Mouse (Mus musculus): ENCODE results near the gene Pappa2. TPM values are rescaled to one million over a fixed set of nuclear protein-coding genes. Genes with fewer than 3 reads are reported as not detected.

Gene Pappa2
- polyA plus RNA-seq, 1 experiment from 2014 or later: 0.58 TPM

DNA sequence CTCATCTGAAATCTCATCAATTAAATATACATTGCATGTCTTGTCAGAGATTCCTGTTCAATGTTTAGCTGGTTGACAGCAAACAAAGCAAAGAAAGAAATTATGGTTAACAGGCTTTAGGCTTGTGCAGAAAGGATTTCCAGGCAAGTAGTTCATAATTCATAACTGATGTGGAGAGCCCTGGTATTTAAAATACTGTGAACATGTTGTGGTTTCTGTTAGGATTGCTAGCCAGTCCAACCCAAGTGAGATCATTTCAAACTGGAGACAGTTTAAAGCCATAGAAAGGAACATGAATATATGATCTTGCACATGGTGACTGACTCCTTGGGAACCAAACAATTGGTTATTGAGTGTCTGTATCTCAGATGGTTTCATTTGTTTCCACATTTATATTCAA, 152.4 kb downstream of the Pappa2 start:
- H3K27me3 ChIP-seq (ENCODE audit: control insufficient read depth, insufficient read depth, low read depth, low read length): no peaks in the 10 kb centered on the region
- no peaks in the 10 kb centered on the region for H3K9me3 ChIP-seq (replicated peaks; ENCODE audit: control insufficient read depth, low read length, poor library complexity, severe bottlenecking)
- H3K4me1 ChIP-seq (ENCODE audit: control insufficient read depth, insufficient read depth, low read length): no peaks in the 10 kb centered on the region
- no peaks in the 10 kb centered on the region for H3K36me3 ChIP-seq (ENCODE audit: control insufficient read depth, insufficient read depth, low read length)
- no peak overlapping the region for H3K4me3 ChIP-seq (ENCODE audit: low read depth, low read length)
- no peak overlapping the region for H3K9ac ChIP-seq (ENCODE audit: low read depth, low read length)
- no peak for ATAC-seq
- no peak overlapping the region for H3K27ac ChIP-seq (ENCODE audit: low read length)
- no peak overlapping the region for H3K4me2 ChIP-seq (ENCODE audit: low read length)

DNA sequence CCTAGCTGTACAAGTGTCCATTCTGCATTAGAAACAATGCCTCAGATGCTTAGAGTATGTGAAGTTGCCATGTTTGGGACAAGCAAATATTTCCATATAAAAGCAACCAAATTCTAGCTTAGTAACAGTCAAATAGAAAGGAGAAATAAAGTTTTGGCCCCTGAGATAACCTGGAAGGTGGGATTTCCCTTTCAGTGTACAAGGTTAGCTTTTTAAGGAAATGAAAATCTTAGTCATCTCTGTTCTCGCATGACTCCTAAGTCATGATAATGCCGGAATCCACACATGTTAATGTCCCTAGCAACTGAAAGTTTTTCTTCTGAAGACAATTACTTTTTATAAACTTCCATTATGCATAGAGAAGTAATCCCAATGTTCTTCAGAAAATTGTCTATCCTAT, 160.6 kb downstream of the Pappa2 start:
- Histone ChIP-seq H3K4me1 (ENCODE audit: control insufficient read depth, insufficient read depth, low read length) (no peaks in the 10 kb centered on the region), H3K27me3 (ENCODE audit: control insufficient read depth, insufficient read depth, low read depth, low read length) (no peaks in the 10 kb centered on the region), H3K36me3 (ENCODE audit: control insufficient read depth, insufficient read depth, low read length) (no peaks in the 10 kb centered on the region), H3K9ac (ENCODE audit: low read depth, low read length) (no peak overlapping the region), H3K4me2 (ENCODE audit: low read length) (no peak overlapping the region), H3K9me3 (replicated peaks; ENCODE audit: control insufficient read depth, low read length, poor library complexity, severe bottlenecking) (no peaks in the 10 kb centered on the region), H3K4me3 (ENCODE audit: low read depth, low read length) (no peak overlapping the region), H3K27ac (ENCODE audit: low read length) (no peak overlapping the region)
- ATAC-seq: no peak
- WGBS: 57% methylated on average over 2 of the region's 2 CpGs

DNA sequence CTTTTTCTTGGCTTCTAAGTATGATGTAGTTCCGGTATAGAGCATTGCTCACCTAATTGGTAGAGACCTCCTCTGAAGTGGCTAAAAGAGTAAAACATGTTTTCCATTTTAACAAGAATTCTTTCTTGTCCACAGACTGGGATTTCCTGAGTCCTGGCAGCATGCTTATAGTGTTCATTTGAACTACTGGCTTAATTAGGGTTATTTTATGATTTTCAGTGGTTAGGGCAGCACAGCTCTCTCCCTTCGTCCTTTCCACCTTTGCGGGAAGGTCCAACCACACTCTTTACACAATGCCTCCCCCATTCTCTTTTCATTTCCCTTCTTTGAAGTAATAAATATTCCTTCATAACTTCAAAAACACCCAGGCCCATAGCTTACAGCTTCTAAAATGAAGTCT, 163.8 kb downstream of the Pappa2 start:
- WGBS: 84% methylated on average over 3 of the region's 3 CpGs
- Histone ChIP-seq H3K4me3 (ENCODE audit: low read depth, low read length) (no peak overlapping the region), H3K36me3 (ENCODE audit: control insufficient read depth, insufficient read depth, low read length) (no peaks in the 10 kb centered on the region), H3K4me2 (ENCODE audit: low read length) (no peak overlapping the region), H3K4me1 (ENCODE audit: control insufficient read depth, insufficient read depth, low read length) (no peaks in the 10 kb centered on the region), H3K9me3 (replicated peaks; ENCODE audit: control insufficient read depth, low read length, poor library complexity, severe bottlenecking) (no peaks in the 10 kb centered on the region), H3K27ac (ENCODE audit: low read length) (no peak overlapping the region), H3K9ac (ENCODE audit: low read depth, low read length) (no peak overlapping the region), H3K27me3 (ENCODE audit: control insufficient read depth, insufficient read depth, low read depth, low read length) (no peaks in the 10 kb centered on the region)
- no peak for ATAC-seq

DNA sequence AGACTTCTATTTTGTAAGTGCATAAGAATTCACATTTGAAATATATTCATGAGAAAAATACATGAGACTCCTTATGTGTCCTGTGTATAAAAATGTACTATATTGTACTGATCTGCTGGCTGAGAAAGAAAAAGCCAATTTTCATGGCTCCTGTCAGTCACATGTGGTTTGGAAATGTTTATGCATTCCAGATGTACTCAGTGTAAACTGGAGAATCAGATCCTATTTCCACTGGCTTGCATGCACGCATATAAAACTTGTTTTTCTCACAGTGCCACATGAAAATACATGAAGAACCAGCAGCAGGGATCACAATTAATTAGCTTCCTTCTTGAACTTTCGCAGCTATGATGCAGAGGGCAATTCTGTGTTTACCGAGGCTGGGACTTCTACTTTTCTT, 168.4 kb downstream of the Pappa2 start:
- H3K36me3 ChIP-seq (ENCODE audit: control insufficient read depth, insufficient read depth, low read length): no peaks in the 10 kb centered on the region
- H3K4me1 ChIP-seq (ENCODE audit: control insufficient read depth, insufficient read depth, low read length): no peaks in the 10 kb centered on the region
- no peaks in the 10 kb centered on the region for H3K27me3 ChIP-seq (ENCODE audit: control insufficient read depth, insufficient read depth, low read depth, low read length)
- H3K9ac ChIP-seq (ENCODE audit: low read depth, low read length): no peak overlapping the region
- no peak overlapping the region for H3K4me2 ChIP-seq (ENCODE audit: low read length)
- H3K27ac ChIP-seq (ENCODE audit: low read length): no peak overlapping the region
- WGBS: 63% methylated on average over 3 of the region's 3 CpGs
- H3K9me3 ChIP-seq (replicated peaks; ENCODE audit: control insufficient read depth, low read length, poor library complexity, severe bottlenecking): no peaks in the 10 kb centered on the region
- no peak overlapping the region for H3K4me3 ChIP-seq (ENCODE audit: low read depth, low read length)
- no peak for ATAC-seq

- ATAC-seq: no peak
- WGBS: 89% methylated on average over 5 of the region's 5 CpGs
- H3K9ac ChIP-seq (ENCODE audit: low read depth, low read length): no peak overlapping the region
- no peak overlapping the region for H3K4me2 ChIP-seq (ENCODE audit: low read length)
- no peak overlapping the region for H3K27ac ChIP-seq (ENCODE audit: low read length)
- no peaks in the 10 kb centered on the region for H3K36me3 ChIP-seq (ENCODE audit: control insufficient read depth, insufficient read depth, low read length)
- no peaks in the 10 kb centered on the region for H3K9me3 ChIP-seq (replicated peaks; ENCODE audit: control insufficient read depth, low read length, poor library complexity, severe bottlenecking)
- no peaks in the 10 kb centered on the region for H3K4me1 ChIP-seq (ENCODE audit: control insufficient read depth, insufficient read depth, low read length)
- no peak overlapping the region for H3K4me3 ChIP-seq (ENCODE audit: low read depth, low read length)
- no peaks in the 10 kb centered on the region for H3K27me3 ChIP-seq (ENCODE audit: control insufficient read depth, insufficient read depth, low read depth, low read length)
These were observed 204.8 kb downstream of the Pappa2 start for GRCm38 (mm10) chr1:158775486-158775885.

DNA sequence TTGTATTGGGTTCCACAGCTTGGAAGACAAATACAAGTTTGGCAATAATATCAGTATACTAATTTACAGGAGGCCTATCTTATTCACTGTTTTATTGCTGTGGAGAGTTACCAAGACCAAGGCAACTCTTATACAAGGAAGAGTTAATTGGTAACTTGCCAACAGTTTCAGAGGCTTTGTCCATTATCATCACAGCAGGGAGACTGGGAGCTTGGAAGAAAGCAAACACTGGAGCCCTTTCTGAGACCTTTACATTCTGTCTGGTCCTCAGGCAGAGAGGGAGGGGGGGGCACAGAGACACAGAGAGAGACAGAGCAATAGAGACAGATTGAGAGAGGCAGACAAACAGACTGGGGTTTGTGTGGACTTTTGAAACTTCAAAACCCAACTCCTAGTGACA, 207.2 kb downstream of the Pappa2 start:
- ATAC-seq: no peak
- no peak overlapping the region for H3K4me2 ChIP-seq (ENCODE audit: low read length)
- no peaks in the 10 kb centered on the region for H3K9me3 ChIP-seq (replicated peaks; ENCODE audit: control insufficient read depth, low read length, poor library complexity, severe bottlenecking)
- H3K27ac ChIP-seq (ENCODE audit: low read length): no peak overlapping the region
- no peak overlapping the region for H3K4me3 ChIP-seq (ENCODE audit: low read depth, low read length)
- no peaks in the 10 kb centered on the region for H3K36me3 ChIP-seq (ENCODE audit: control insufficient read depth, insufficient read depth, low read length)
- H3K4me1 ChIP-seq (ENCODE audit: control insufficient read depth, insufficient read depth, low read length): no peaks in the 10 kb centered on the region
- no peak overlapping the region for H3K9ac ChIP-seq (ENCODE audit: low read depth, low read length)
- no peaks in the 10 kb centered on the region for H3K27me3 ChIP-seq (ENCODE audit: control insufficient read depth, insufficient read depth, low read depth, low read length)

DNA sequence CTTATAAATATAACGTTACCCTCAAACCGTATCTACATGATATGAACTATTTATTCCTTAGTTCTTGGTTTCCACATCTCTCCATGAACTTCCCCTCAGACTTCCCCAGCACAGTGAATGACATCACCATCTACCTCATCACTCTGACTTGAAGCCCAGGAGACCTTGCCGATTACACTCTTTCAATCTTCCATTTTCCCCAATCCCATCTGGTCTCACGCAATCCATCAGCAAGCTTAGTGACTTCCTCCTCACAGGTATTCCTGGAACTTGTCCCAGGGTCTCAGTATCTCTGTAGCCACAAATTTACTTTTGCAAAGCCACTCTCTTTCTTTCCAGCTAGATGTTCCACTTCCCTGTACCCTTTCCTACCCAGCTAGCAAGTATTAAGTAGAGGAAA, 209.5 kb downstream of the Pappa2 start:
- Histone ChIP-seq H3K9me3 (replicated peaks; ENCODE audit: control insufficient read depth, low read length, poor library complexity, severe bottlenecking) (no peaks in the 10 kb centered on the region), H3K27me3 (ENCODE audit: control insufficient read depth, insufficient read depth, low read depth, low read length) (no peaks in the 10 kb centered on the region), H3K9ac (ENCODE audit: low read depth, low read length) (no peak overlapping the region), H3K4me1 (ENCODE audit: control insufficient read depth, insufficient read depth, low read length) (no peaks in the 10 kb centered on the region), H3K36me3 (ENCODE audit: control insufficient read depth, insufficient read depth, low read length) (no peaks in the 10 kb centered on the region), H3K4me2 (ENCODE audit: low read length) (no peak overlapping the region), H3K27ac (ENCODE audit: low read length) (no peak overlapping the region), H3K4me3 (ENCODE audit: low read depth, low read length) (no peak overlapping the region)
- 91% methylated on average over 4 of the region's 4 CpGs for WGBS
- no peak for ATAC-seq

- H3K9ac ChIP-seq (ENCODE audit: low read depth, low read length): no peak overlapping the region
- H3K27me3 ChIP-seq (ENCODE audit: control insufficient read depth, insufficient read depth, low read depth, low read length): no peaks in the 10 kb centered on the region
- H3K36me3 ChIP-seq (ENCODE audit: control insufficient read depth, insufficient read depth, low read length): no peaks in the 10 kb centered on the region
- no peak overlapping the region for H3K27ac ChIP-seq (ENCODE audit: low read length)
- H3K9me3 ChIP-seq (replicated peaks; ENCODE audit: control insufficient read depth, low read length, poor library complexity, severe bottlenecking): no peaks in the 10 kb centered on the region
- no peaks in the 10 kb centered on the region for H3K4me1 ChIP-seq (ENCODE audit: control insufficient read depth, insufficient read depth, low read length)
- H3K4me3 ChIP-seq (ENCODE audit: low read depth, low read length): no peak overlapping the region
- ATAC-seq: no peak
- H3K4me2 ChIP-seq (ENCODE audit: low read length): no peak overlapping the region
- 88% methylated on average over 7 of the region's 7 CpGs for WGBS
These were observed 210.1 kb downstream of the Pappa2 start for GRCm38 (mm10) chr1:158770036-158770655.

- Histone ChIP-seq H3K9me3 (replicated peaks; ENCODE audit: control insufficient read depth, low read length, poor library complexity, severe bottlenecking) (no peaks in the 10 kb centered on the region), H3K9ac (ENCODE audit: low read depth, low read length) (no peak overlapping the region), H3K27me3 (ENCODE audit: control insufficient read depth, insufficient read depth, low read depth, low read length) (no peaks in the 10 kb centered on the region), H3K4me2 (ENCODE audit: low read length) (no peak overlapping the region), H3K36me3 (ENCODE audit: control insufficient read depth, insufficient read depth, low read length) (no peaks in the 10 kb centered on the region), H3K27ac (ENCODE audit: low read length) (no peak overlapping the region), H3K4me3 (ENCODE audit: low read depth, low read length) (no peak overlapping the region), H3K4me1 (ENCODE audit: control insufficient read depth, insufficient read depth, low read length) (no peaks in the 10 kb centered on the region)
- 62% methylated on average over 2 of the region's 2 CpGs for WGBS
- ATAC-seq: no peak
These were observed 214.4 kb downstream of the Pappa2 start for GRCm38 (mm10) chr1:158765842-158766241.

All from midbrain, embryonic 16.5 days (tissue).